23 mouse cellular contexts compared by ENCODE assay signal in genomic region chr3:115799326-115799725, GRCm38 (mm10).
DNase-seq lines count a peak whose midpoint lies in the region; ATAC-seq and TF ChIP-seq lines count a peak whose summit lies in the region.
"Had no signal": no experiment of that assay in that cellular context is flagged by ENCODE, and none has a peak within 500 bp of the region (broad histone marks: within the 10 kb centered on the region; RNA-seq: fewer than 3 reads in every experiment).

No protein-coding gene starts in this region.

- H3K4me1 ChIP-seq in heart, adult 2 months (ENCODE audit: control insufficient read depth, insufficient read depth, low read length): peaks cover 7% of the 10 kb centered on the region
- peaks cover 10% of the 10 kb centered on the region for H3K4me1 ChIP-seq in forebrain, embryonic 10.5 days
- H3K4me1 ChIP-seq: limb, embryonic 10.5 days; neural tube, embryonic 13.5 days had no signal

- no peaks in the 10 kb centered on the region for H3K27me3 ChIP-seq in heart, adult 2 months (ENCODE audit: control insufficient read depth, insufficient read depth, low read length)
- H3K27me3 ChIP-seq in forebrain, embryonic 10.5 days (ENCODE audit: poor library complexity, severe bottlenecking): no peaks in the 10 kb centered on the region
- H3K27me3 ChIP-seq: heart, embryonic 15.5 days; neural tube, embryonic 13.5 days had no signal

- no peaks in the 10 kb centered on the region; the same call in 1 of the 2 replicates for H3K79me2 ChIP-seq in heart, adult 2 months (replicated peaks; ENCODE audit: control insufficient read depth, insufficient read depth, low read length)

- no peaks in the 10 kb centered on the region; the same call in 1 of the 2 replicates for H3K36me3 ChIP-seq in heart, adult 2 months (ENCODE audit: control insufficient read depth, insufficient read depth, low read length)
- no peaks in the 10 kb centered on the region for H3K36me3 ChIP-seq in forebrain, embryonic 10.5 days (replicated peaks)
- H3K36me3 ChIP-seq: heart, embryonic 15.5 days; limb, embryonic 10.5 days; midbrain, embryonic 10.5 days; neural tube, embryonic 13.5 days had no signal

- no peak for TF ChIP-seq EP300 in heart, adult 2 months (IDR thresholded peaks at IDR 0.05; ENCODE audit: insufficient read depth, low read depth, low read length)

- no peak for TF ChIP-seq POLR2A in heart, adult 2 months (IDR thresholded peaks at IDR 0.05; ENCODE audit: insufficient read depth, low read depth, low read length)

- H3K27ac ChIP-seq in heart, adult 2 months: no peak overlapping the region
- H3K27ac ChIP-seq in forebrain, embryonic 10.5 days: no peak overlapping the region
- H3K27ac ChIP-seq: heart, embryonic 15.5 days; left cerebral cortex, adult 2 months; limb, embryonic 10.5 days; midbrain, embryonic 10.5 days; neural tube, embryonic 13.5 days had no signal

- ATAC-seq in activated CD4-positive, CD25-positive, alpha-beta regulatory T cell, adult 4 months: peak; percentile 68
- ATAC-seq in megakaryocyte progenitor cell, adult 5-6 weeks (replicated peaks; ENCODE audit: poor library complexity): peak; percentile 75
- ATAC-seq: liver, postnatal 0 days had no signal

- no peak for TF ChIP-seq CTCF in heart, adult 2 months (IDR thresholded peaks at IDR 0.05)

- intact Hi-C loops in heart, adult 2 months (cut with DNase I): no loop called here

- H3K9ac ChIP-seq in heart, adult 2 months (ENCODE audit: low read depth, low read length): no peak overlapping the region
- H3K9ac ChIP-seq: heart, embryonic 15.5 days; liver, postnatal 0 days; neural tube, embryonic 13.5 days had no signal

- WGBS in heart, adult 2 months: 84% methylated on average over 10 of the region's 10 CpGs
- 95% methylated on average over 10 of the region's 10 CpGs for WGBS in forebrain, embryonic 10.5 days

- no peaks in the 10 kb centered on the region for H3K9me3 ChIP-seq in forebrain, embryonic 10.5 days
- H3K9me3 ChIP-seq: heart, embryonic 15.5 days; limb, embryonic 10.5 days; midbrain, embryonic 10.5 days; neural tube, embryonic 13.5 days had no signal

- peak; percentile 63 for DNase-seq in heart, adult 11 months
- no peak for DNase-seq in heart, adult 2 months
- peak; percentile 81 for DNase-seq in 416B (ENCODE audit: low read depth)
- DNase-seq in cerebellum, adult 18-20 months: no peak
- no peak for DNase-seq in adrenal gland, adult 8-10 months
- no peak for DNase-seq in forebrain, embryonic 10.5 days (ENCODE audit: extremely low spot score, low spot score)
- DNase-seq: adrenal gland, postnatal 10 days; cerebellum, adult 11 months; cerebellum, postnatal 14 days; gastrocnemius, postnatal 10 days; heart, postnatal 4 days; kidney, adult 2 months; kidney, postnatal 25 days; liver, postnatal 0 days; lung, postnatal 10 days; right cerebral cortex, postnatal 14 days had no signal

- H3K4me3 ChIP-seq in heart, adult 2 months: no peak overlapping the region
- H3K4me3 ChIP-seq in forebrain, embryonic 10.5 days: no peak overlapping the region
- H3K4me3 ChIP-seq: heart, embryonic 15.5 days; left cerebral cortex, adult 2 months; limb, embryonic 10.5 days; midbrain, embryonic 10.5 days; neural tube, embryonic 13.5 days had no signal

Comparison
In these comparisons a context has a peak if more than half of its experiments do, and no peak if none do; other contexts are left out.
1. DNase-seq: peak in heart, adult 11 months (single experiment) and 416B (single experiment); none in heart, adult 2 months (0 of 2), cerebellum, adult 18-20 months (0 of 2), adrenal gland, adult 8-10 months (single experiment) and forebrain, embryonic 10.5 days (single experiment).